Mouse (Mus musculus): ENCODE data around the gene Snx21.
"Not testable (repeated sequence)": the region's sequence is repeated elsewhere in the genome, so short reads cannot be mapped to it uniquely, and the experiment has no call there.

The Snx21 gene

GRCm38 (mm10) chr2:164793772-164794171 lies 8.1 kb downstream of the Snx21 start:
- no peak for DNase-seq (ENCODE audit: low read depth, low spot score)

- peak; percentile 91 for DNase-seq (ENCODE audit: low read depth, low spot score)
Observed at GRCm38 (mm10) chr2:164794293-164794692, 8.7 kb downstream of the Snx21 start.

- no peak for DNase-seq (ENCODE audit: low read depth, low spot score)
Observed at GRCm38 (mm10) chr2:164795868-164796267, 10.2 kb downstream of the Snx21 start.

GRCm38 (mm10) chr2:164798554-164798953 lies 12.9 kb downstream of the Snx21 start:
- not testable (repeated sequence) for DNase-seq (ENCODE audit: low read depth, low spot score)

GRCm38 (mm10) chr2:164800252-164801004 lies 14.8 kb downstream of the Snx21 start:
- DNase-seq (ENCODE audit: low read depth, low spot score): no peak

GRCm38 (mm10) chr2:164803201-164803920 lies 17.7 kb downstream of the Snx21 start:
- DNase-seq (ENCODE audit: low read depth, low spot score): no peak

- no peak for DNase-seq (ENCODE audit: low read depth, low spot score)
Observed at GRCm38 (mm10) chr2:164803921-164804313, 18.3 kb downstream of the Snx21 start.

- DNase-seq (ENCODE audit: low read depth, low spot score): peak; percentile 99
Observed at GRCm38 (mm10) chr2:164804533-164805331, 19.1 kb downstream of the Snx21 start, which contains the start of the genes Acot8 and Zswim3. Acot8 (minus strand) TSS chr2:164804882. Zswim3 (plus strand) TSS chr2:164805098.

GRCm38 (mm10) chr2:164805332-164805718 lies 19.7 kb downstream of the Snx21 start:
- no peak for DNase-seq (ENCODE audit: low read depth, low spot score)

- DNase-seq (ENCODE audit: low read depth, low spot score): no peak
Observed at GRCm38 (mm10) chr2:164806614-164807013, 21.0 kb downstream of the Snx21 start.

GRCm38 (mm10) chr2:164813557-164813956 lies 27.9 kb downstream of the Snx21 start:
- no peak for DNase-seq (ENCODE audit: low read depth, low spot score)

GRCm38 (mm10) chr2:164815348-164815747 lies 29.7 kb downstream of the Snx21 start:
- no peak for DNase-seq (ENCODE audit: low read depth, low spot score)

GRCm38 (mm10) chr2:164815821-164816220 lies 30.2 kb downstream of the Snx21 start:
- DNase-seq (ENCODE audit: low read depth, low spot score): no peak

GRCm38 (mm10) chr2:164817206-164817605 lies 31.6 kb downstream of the Snx21 start:
- DNase-seq (ENCODE audit: low read depth, low spot score): no peak

GRCm38 (mm10) chr2:164817703-164818102 lies 32.1 kb downstream of the Snx21 start:
- DNase-seq (ENCODE audit: low read depth, low spot score): no peak

GRCm38 (mm10) chr2:164821060-164821459 lies 35.4 kb downstream of the Snx21 start:
- DNase-seq (ENCODE audit: low read depth, low spot score): no peak

- DNase-seq (ENCODE audit: low read depth, low spot score): peak; percentile 98
Observed at GRCm38 (mm10) chr2:164822636-164823165, 37.1 kb downstream of the Snx21 start, which contains the start of gene Zswim1. Zswim1 (plus strand) TSS chr2:164822686.

GRCm38 (mm10) chr2:164823181-164823585 lies 37.6 kb downstream of the Snx21 start:
- no peak for DNase-seq (ENCODE audit: low read depth, low spot score)

- DNase-seq (ENCODE audit: low read depth, low spot score): no peak
Observed at GRCm38 (mm10) chr2:164823969-164824368, 38.3 kb downstream of the Snx21 start.

GRCm38 (mm10) chr2:164825521-164825920 lies 39.9 kb downstream of the Snx21 start:
- no peak for DNase-seq (ENCODE audit: low read depth, low spot score)

GRCm38 (mm10) chr2:164827146-164827850 lies 41.7 kb downstream of the Snx21 start:
- no peak for DNase-seq (ENCODE audit: low read depth, low spot score)

Data from retina, postnatal 7 days (tissue).